Mouse (Mus musculus) megakaryocyte, embryonic 14.5 days (primary cell): ENCODE measurements around the gene Steap1.

Experiments used
- FLI1 ChIP-seq: IDR thresholded peaks from 2 replicates; pipeline ENCODE4 v1.6.1; 2012; ENCODE audit warnings: low read length, inconsistent platforms, mixed read lengths
- GATA1 ChIP-seq: IDR thresholded peaks from 3 replicates; pipeline ENCODE4 v1.6.1; 2012; ENCODE audit warnings: mixed read lengths, low read length, inconsistent platforms, borderline replicate concordance

DNA sequence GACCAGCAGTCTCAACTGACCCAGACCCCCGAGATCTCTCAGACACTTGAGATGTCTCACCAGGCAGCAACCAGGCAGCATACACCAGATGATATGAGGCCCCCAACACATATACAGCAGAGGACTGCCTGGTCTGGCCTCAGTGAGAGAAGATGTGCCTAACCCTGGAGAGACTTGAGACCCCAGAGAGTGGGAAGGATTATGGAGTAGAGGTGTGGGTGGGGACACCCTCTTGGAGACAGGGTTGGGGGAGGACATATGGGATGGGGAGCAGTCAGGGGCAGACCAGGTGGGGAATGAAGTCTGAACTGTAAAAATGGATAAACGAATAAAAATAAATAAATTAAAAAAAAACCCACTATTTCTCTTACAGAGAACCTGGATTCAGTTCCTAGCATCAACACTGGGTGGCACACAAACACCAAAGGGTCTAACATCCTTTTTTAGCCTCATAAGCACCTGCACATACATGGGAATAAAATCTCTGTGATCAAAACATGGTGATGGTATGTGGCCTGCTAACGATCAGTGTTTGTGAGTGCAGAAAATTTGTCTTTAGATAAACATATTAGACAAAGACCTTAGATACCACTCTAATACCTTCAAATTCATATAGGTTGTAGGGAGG, 7.4 kb upstream of the Steap1 start:
- TF ChIP-seq GATA1 (no peak), FLI1 (no peak)
